Mouse (Mus musculus): ENCODE measurements around the gene Tnik. TPM values are rescaled to one million over a fixed set of nuclear protein-coding genes. Genes with fewer than 3 reads are reported as not detected.

Gene Tnik
- polyA plus RNA-seq (2015; fragmentation: Nextera tagmentation; extraction: Ambion mirVana): 9.8 and 12.2 TPM in 2 replicates

DNA sequence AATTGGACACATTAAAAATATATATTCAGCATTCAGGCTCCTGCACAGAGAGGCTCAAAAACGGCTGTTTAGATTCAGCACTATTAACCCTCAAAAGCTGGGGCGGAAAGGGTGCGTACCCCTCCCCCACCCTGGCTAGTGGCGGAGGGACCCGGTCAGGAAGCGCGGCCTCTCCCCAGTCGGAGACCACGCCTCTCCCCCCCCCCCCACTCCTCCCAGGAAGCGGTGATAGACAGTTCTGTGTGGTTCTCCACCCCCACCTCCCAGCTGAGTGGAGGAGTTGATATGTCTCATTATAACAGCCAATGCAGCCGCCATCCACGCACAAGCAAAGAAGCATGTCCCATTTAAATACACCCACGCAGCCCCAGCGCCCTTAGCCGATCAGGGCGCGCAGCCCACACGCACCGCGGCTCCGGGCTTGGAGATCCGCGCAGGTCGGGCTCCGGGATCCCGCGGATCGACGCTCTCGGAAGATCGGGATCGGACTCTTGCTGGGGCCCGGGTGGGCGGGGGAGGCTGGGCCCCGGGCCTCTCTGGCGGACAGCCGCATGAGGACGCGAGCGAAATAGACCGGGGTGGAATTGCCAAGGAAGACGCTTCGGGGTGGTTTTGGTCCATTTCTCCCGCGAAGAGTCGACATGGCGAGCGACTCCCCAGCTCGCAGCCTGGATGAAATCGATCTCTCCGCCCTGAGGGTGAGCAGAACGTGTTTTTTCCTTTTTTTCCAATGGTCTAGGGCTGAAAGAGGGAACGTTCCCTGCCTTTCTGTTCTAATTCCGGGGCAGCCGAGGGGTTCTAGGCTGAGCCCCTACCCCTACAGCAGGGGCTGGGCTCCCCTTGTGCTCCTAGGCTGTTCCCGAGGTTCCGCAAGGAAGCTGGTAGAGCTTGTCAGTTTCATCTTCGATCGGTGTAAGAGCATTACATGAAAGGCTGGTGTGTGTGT lies at the start of gene Tnik:
Tnik (plus strand) TSS at position 213 of the 946 bp plus-strand sequence.
- Histone ChIP-seq H3K27ac (ENCODE audit: low read length) (peak within 1 kb of the TSS; percentile 86), H3K9me3 (replicated peaks; ENCODE audit: control insufficient read depth, low read length) (no peaks in the 10 kb centered on the region), H3K4me3 (ENCODE audit: low read length) (peak within 1 kb of the TSS; percentile 89), H3K4me1 (ENCODE audit: control insufficient read depth, insufficient read depth, low read length) (peaks cover 13% of the 10 kb centered on the region), H3K9ac (ENCODE audit: low read length) (peak within 1 kb of the TSS; percentile 90), H3K27me3 (ENCODE audit: control insufficient read depth, insufficient read depth, low read length) (no peaks in the 10 kb centered on the region), H3K36me3 (ENCODE audit: control insufficient read depth, insufficient read depth) (no peaks in the 10 kb centered on the region), H3K4me2 (ENCODE audit: low read depth, low read length) (peak within 1 kb of the TSS; percentile 98)
- under 1% methylated on average over 58 of the region's 59 CpGs for WGBS
- ATAC-seq (replicated peaks; ENCODE audit: extremely low read depth, insufficient read depth, low FRiP score): peak; percentile 89

DNA sequence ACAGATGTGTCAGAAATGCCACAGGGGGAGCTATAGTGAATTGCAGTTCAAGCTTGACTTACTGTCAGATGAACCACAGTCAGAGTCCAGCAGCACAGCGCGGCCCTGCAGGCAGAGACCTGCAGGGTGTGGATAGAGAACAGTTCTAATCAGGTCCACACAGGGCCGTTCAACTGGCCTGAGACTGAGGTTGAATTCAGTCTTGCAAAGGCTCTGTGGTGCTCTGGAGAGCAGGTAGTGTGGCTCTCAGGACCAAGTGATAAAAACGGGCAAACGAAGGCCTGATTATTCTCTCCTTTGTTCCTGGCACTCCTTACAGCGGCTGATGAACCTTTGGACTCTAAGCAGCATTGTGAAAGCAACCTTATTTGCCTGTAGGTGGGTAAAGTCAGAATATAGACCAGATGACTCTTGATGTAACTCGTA lies 48.1 kb upstream of the Tnik start:
- no peak overlapping the region for H3K9ac ChIP-seq (ENCODE audit: low read length)
- ATAC-seq (replicated peaks; ENCODE audit: extremely low read depth, insufficient read depth, low FRiP score): no peak
- H3K4me2 ChIP-seq (ENCODE audit: low read depth, low read length): no peak overlapping the region
- H3K27me3 ChIP-seq (ENCODE audit: control insufficient read depth, insufficient read depth, low read length): no peaks in the 10 kb centered on the region
- no peaks in the 10 kb centered on the region for H3K4me1 ChIP-seq (ENCODE audit: control insufficient read depth, insufficient read depth, low read length)
- H3K36me3 ChIP-seq (ENCODE audit: control insufficient read depth, insufficient read depth): no peaks in the 10 kb centered on the region
- WGBS: 77% methylated on average over 7 of the region's 7 CpGs
- no peak overlapping the region for H3K4me3 ChIP-seq (ENCODE audit: low read length)
- H3K27ac ChIP-seq (ENCODE audit: low read length): no peak overlapping the region
- no peaks in the 10 kb centered on the region for H3K9me3 ChIP-seq (replicated peaks; ENCODE audit: control insufficient read depth, low read length)

DNA sequence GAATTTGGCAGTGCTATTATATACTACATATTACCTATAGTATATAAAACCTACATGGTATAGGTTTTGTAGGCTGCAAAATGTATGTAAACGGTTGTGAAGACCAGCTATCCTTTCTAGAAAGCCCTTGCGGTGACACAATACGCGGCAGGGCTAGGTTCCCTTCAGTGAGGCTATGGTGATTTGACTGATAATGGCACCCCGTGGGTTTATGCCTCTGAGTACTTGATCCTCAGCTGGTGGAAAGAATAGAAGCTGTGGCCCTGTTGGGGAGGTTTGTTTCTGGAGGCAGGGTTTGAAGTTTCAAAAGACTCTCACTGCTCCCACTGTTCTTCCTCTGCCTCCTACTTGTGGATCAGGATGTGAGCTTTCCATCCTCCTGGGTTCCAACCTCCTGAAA lies 46.0 kb upstream of the Tnik start:
- Histone ChIP-seq H3K27ac (ENCODE audit: low read length) (no peak overlapping the region), H3K36me3 (ENCODE audit: control insufficient read depth, insufficient read depth) (no peaks in the 10 kb centered on the region), H3K27me3 (ENCODE audit: control insufficient read depth, insufficient read depth, low read length) (no peaks in the 10 kb centered on the region), H3K4me1 (ENCODE audit: control insufficient read depth, insufficient read depth, low read length) (no peaks in the 10 kb centered on the region), H3K4me3 (ENCODE audit: low read length) (no peak overlapping the region), H3K9me3 (replicated peaks; ENCODE audit: control insufficient read depth, low read length) (no peaks in the 10 kb centered on the region), H3K4me2 (ENCODE audit: low read depth, low read length) (no peak overlapping the region), H3K9ac (ENCODE audit: low read length) (no peak overlapping the region)
- 45% methylated on average over 5 of the region's 5 CpGs for WGBS
- no peak for ATAC-seq (replicated peaks; ENCODE audit: extremely low read depth, insufficient read depth, low FRiP score)

DNA sequence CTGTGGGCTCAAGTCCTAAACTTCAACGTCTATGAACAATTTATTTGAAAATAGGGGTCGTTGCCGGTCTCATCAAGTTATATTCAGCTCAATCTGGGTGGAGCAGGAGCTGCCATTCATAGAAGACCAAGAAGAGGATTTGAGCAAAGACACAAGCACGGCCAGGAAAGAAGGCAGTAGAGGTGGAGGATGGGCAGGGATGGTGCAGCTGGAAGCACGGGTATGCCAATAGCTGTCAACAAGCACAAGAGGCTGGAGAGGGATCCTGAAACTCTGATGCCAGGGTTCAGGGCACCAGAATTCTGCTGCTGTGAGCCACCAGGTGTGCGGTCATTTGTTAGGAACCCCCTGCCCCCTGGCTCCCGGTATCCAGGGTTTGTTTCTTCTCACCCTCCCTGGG lies 43.5 kb upstream of the Tnik start:
- H3K9ac ChIP-seq (ENCODE audit: low read length): no peak overlapping the region
- no peak overlapping the region for H3K4me3 ChIP-seq (ENCODE audit: low read length)
- no peaks in the 10 kb centered on the region for H3K4me1 ChIP-seq (ENCODE audit: control insufficient read depth, insufficient read depth, low read length)
- no peak overlapping the region for H3K27ac ChIP-seq (ENCODE audit: low read length)
- 84% methylated on average over 7 of the region's 7 CpGs for WGBS
- no peaks in the 10 kb centered on the region for H3K36me3 ChIP-seq (ENCODE audit: control insufficient read depth, insufficient read depth)
- no peaks in the 10 kb centered on the region for H3K27me3 ChIP-seq (ENCODE audit: control insufficient read depth, insufficient read depth, low read length)
- H3K4me2 ChIP-seq (ENCODE audit: low read depth, low read length): no peak overlapping the region
- ATAC-seq (replicated peaks; ENCODE audit: extremely low read depth, insufficient read depth, low FRiP score): no peak
- no peaks in the 10 kb centered on the region for H3K9me3 ChIP-seq (replicated peaks; ENCODE audit: control insufficient read depth, low read length)

DNA sequence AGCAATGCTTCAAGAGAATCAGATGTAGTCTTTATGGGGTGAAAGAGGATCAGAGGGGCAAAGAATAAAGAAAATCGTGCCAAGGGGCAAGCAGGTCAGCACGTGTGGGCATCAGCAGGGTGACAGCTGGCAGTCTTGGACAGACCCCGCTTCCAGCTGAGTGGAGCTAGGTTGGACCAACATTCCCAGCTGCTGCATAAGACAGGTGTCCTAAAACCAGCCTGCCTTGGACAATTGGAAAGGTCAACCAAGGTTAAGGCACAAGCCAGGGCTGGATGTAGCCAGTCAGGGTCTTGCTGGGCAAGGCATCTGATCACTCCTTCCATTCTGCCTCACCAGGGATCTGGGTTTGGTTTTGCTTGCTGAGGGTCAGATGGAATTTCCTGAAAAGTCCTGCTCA lies 43.0 kb upstream of the Tnik start:
- H3K4me3 ChIP-seq (ENCODE audit: low read length): no peak overlapping the region
- WGBS: 88% methylated on average over 3 of the region's 3 CpGs
- ATAC-seq (replicated peaks; ENCODE audit: extremely low read depth, insufficient read depth, low FRiP score): no peak
- H3K9ac ChIP-seq (ENCODE audit: low read length): no peak overlapping the region
- H3K9me3 ChIP-seq (replicated peaks; ENCODE audit: control insufficient read depth, low read length): no peaks in the 10 kb centered on the region
- no peak overlapping the region for H3K27ac ChIP-seq (ENCODE audit: low read length)
- no peaks in the 10 kb centered on the region for H3K4me1 ChIP-seq (ENCODE audit: control insufficient read depth, insufficient read depth, low read length)
- H3K4me2 ChIP-seq (ENCODE audit: low read depth, low read length): no peak overlapping the region
- H3K36me3 ChIP-seq (ENCODE audit: control insufficient read depth, insufficient read depth): no peaks in the 10 kb centered on the region
- no peaks in the 10 kb centered on the region for H3K27me3 ChIP-seq (ENCODE audit: control insufficient read depth, insufficient read depth, low read length)

DNA sequence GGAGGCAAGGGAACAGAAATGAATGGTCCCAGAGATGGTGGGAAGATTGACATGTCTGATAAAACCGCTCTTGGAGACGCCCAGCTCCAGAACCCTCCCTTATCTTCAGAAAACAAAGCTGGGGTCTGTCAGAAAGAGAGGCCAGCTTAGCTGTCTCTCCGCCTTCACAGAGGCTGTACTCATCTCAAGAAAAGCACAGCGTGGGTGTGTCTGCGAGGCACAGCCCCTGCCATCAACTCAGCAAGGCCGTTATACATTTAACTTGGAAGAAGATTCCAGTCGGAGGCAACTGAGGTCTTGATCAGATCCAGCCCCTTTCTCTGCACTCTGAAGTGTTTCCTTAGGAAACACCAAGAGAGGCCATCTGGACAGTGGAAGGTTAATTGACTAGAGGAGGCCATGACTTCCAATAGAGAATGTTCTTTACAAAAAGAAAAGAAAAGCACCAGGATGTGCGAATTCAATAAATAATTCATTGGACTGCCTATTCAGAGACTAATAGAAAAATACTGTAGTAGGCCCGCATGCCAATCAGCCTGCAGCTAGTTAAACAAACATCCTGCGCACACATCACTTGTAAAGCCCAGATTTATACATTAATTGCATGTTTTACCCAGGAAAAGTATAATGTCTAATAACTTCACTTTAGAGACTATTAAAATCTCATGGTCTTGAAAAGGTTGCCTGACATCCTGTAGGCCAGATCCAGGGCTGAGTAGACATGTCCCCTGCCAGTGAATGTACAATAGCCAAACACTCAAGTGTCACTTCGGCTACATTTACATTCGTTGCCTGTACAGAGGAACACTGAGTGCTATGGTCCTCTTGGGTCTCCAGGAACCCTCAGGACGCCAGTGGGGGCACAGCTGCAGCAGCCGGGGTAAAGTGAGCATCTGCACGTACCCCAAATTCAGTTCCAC lies 38.3 kb upstream of the Tnik start:
- Histone ChIP-seq H3K4me3 (ENCODE audit: low read length) (no peak overlapping the region), H3K9me3 (replicated peaks; ENCODE audit: control insufficient read depth, low read length) (no peaks in the 10 kb centered on the region), H3K9ac (ENCODE audit: low read length) (no peak overlapping the region), H3K27ac (ENCODE audit: low read length) (no peak overlapping the region), H3K27me3 (ENCODE audit: control insufficient read depth, insufficient read depth, low read length) (no peaks in the 10 kb centered on the region), H3K4me1 (ENCODE audit: control insufficient read depth, insufficient read depth, low read length) (peaks cover 2% of the 10 kb centered on the region; the same call in 1 of the 2 replicates), H3K4me2 (ENCODE audit: low read depth, low read length) (no peak overlapping the region), H3K36me3 (ENCODE audit: control insufficient read depth, insufficient read depth) (no peaks in the 10 kb centered on the region)
- ATAC-seq (replicated peaks; ENCODE audit: extremely low read depth, insufficient read depth, low FRiP score): no peak
- WGBS: 59% methylated on average over 15 of the region's 15 CpGs

DNA sequence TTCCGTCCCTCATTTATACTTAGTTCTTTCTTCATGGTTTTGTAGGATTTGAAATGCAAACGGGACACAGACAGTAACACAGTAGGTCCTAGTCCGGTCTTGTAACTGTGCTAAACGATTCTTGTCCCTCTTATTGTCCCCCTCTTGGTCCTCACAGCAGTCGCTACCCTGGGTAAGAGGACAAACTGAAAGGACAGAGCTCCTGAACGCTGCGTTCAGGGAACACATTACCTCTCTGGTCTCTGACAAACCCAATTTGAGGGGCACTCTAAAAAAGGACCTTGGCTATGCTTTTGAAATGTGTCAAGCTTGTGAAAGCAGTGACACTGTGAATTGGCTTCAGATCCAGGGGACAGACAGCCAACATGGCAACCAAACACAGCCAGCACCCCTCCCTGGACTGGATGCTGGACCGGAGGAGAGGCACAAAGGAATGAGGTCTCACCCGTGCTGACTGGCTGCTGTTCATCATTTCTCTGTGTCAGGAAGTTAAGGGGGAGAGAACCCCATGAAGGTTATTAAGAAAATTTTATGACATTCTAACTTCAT lies 37.6 kb upstream of the Tnik start:
- no peak for ATAC-seq (replicated peaks; ENCODE audit: extremely low read depth, insufficient read depth, low FRiP score)
- Histone ChIP-seq H3K27ac (ENCODE audit: low read length) (no peak overlapping the region), H3K27me3 (ENCODE audit: control insufficient read depth, insufficient read depth, low read length) (no peaks in the 10 kb centered on the region), H3K36me3 (ENCODE audit: control insufficient read depth, insufficient read depth) (no peaks in the 10 kb centered on the region), H3K4me1 (ENCODE audit: control insufficient read depth, insufficient read depth, low read length) (peaks cover 5% of the 10 kb centered on the region), H3K4me2 (ENCODE audit: low read depth, low read length) (no peak overlapping the region), H3K9ac (ENCODE audit: low read length) (no peak overlapping the region), H3K4me3 (ENCODE audit: low read length) (no peak overlapping the region), H3K9me3 (replicated peaks; ENCODE audit: control insufficient read depth, low read length) (no peaks in the 10 kb centered on the region)
- 83% methylated on average over 9 of the region's 9 CpGs for WGBS

DNA sequence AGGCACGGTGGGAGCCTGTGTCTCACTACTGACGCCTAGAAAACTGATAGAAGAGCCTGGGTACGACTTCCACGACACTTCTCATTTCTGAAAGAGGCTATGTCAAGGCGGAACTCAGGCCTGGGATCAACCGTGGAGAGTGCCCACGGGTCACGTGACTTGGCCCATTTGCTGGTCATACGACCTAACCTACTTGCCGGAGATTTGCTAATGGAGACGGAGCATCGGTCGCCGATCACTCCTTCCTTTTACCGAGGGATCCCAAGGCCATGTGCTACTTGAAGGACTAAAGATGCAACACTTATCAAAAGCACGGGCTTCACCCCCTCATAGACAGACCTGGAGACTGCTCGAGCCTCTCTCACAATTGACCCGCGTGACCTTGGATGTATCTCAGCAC lies 36.8 kb upstream of the Tnik start:
- Histone ChIP-seq H3K36me3 (ENCODE audit: control insufficient read depth, insufficient read depth) (no peaks in the 10 kb centered on the region), H3K9ac (ENCODE audit: low read length) (no peak overlapping the region), H3K4me1 (ENCODE audit: control insufficient read depth, insufficient read depth, low read length) (peaks cover 5% of the 10 kb centered on the region), H3K27ac (ENCODE audit: low read length) (no peak overlapping the region), H3K27me3 (ENCODE audit: control insufficient read depth, insufficient read depth, low read length) (no peaks in the 10 kb centered on the region), H3K4me3 (ENCODE audit: low read length) (no peak overlapping the region), H3K4me2 (ENCODE audit: low read depth, low read length) (no peak overlapping the region), H3K9me3 (replicated peaks; ENCODE audit: control insufficient read depth, low read length) (no peaks in the 10 kb centered on the region)
- no peak for ATAC-seq (replicated peaks; ENCODE audit: extremely low read depth, insufficient read depth, low FRiP score)
- WGBS: 76% methylated on average over 19 of the region's 19 CpGs

Data from heart, embryonic 16.5 days (tissue).